Mouse (Mus musculus): ENCODE results near the gene Mettl16. TPM values are rescaled to one million over a fixed set of nuclear protein-coding genes. Genes with fewer than 3 reads are reported as not detected.
"Not testable (repeated sequence)": the region's sequence is repeated elsewhere in the genome, so short reads cannot be mapped to it uniquely, and the experiment has no call there.

The Mettl16 gene
- total RNA-seq, 2 experiments from 2014 or later = 11.1 to 14.2 TPM

- no peak for DNase-seq (ENCODE audit: low spot score)
Observed at GRCm38 (mm10) chr11:74772386-74772785, 1.8 kb downstream of the Mettl16 start.

GRCm38 (mm10) chr11:74792874-74793273 lies 22.2 kb downstream of the Mettl16 start:
- no peak for DNase-seq (ENCODE audit: low spot score)

- no peak for DNase-seq (ENCODE audit: low spot score)
Observed at GRCm38 (mm10) chr11:74800658-74801057, 30.0 kb downstream of the Mettl16 start.

- no peak for DNase-seq (ENCODE audit: low spot score)
Observed at GRCm38 (mm10) chr11:74804081-74804627, 33.5 kb downstream of the Mettl16 start.

- no peak for DNase-seq (ENCODE audit: low spot score)
Observed at GRCm38 (mm10) chr11:74807246-74807882, 36.7 kb downstream of the Mettl16 start.

GRCm38 (mm10) chr11:74808251-74808853 lies 37.7 kb downstream of the Mettl16 start:
- DNase-seq (ENCODE audit: low spot score) = no peak

- no peak for DNase-seq (ENCODE audit: low spot score)
Observed at GRCm38 (mm10) chr11:74810134-74810533, 39.5 kb downstream of the Mettl16 start.

GRCm38 (mm10) chr11:74811027-74811426 lies 40.4 kb downstream of the Mettl16 start:
- not testable (repeated sequence) for DNase-seq (ENCODE audit: low spot score)

GRCm38 (mm10) chr11:74811538-74811937 lies 40.9 kb downstream of the Mettl16 start:
- DNase-seq (ENCODE audit: low spot score) = no peak

GRCm38 (mm10) chr11:74815795-74816194 lies 45.2 kb downstream of the Mettl16 start:
- no peak for DNase-seq (ENCODE audit: low spot score)

- DNase-seq (ENCODE audit: low spot score) = no peak
Observed at GRCm38 (mm10) chr11:74820921-74821320, 50.3 kb downstream of the Mettl16 start.

- DNase-seq (ENCODE audit: low spot score) = no peak
Observed at GRCm38 (mm10) chr11:74821463-74821862, 50.8 kb downstream of the Mettl16 start.

GRCm38 (mm10) chr11:74822746-74823440 lies 52.3 kb downstream of the Mettl16 start:
- DNase-seq (ENCODE audit: low spot score) = no peak

GRCm38 (mm10) chr11:74826151-74826550 lies 55.5 kb downstream of the Mettl16 start:
- DNase-seq (ENCODE audit: low spot score) = no peak

GRCm38 (mm10) chr11:74826702-74827101 lies 56.1 kb downstream of the Mettl16 start:
- DNase-seq (ENCODE audit: low spot score) = no peak

- DNase-seq (ENCODE audit: low spot score) = no peak
Observed at GRCm38 (mm10) chr11:74827791-74828403, 57.3 kb downstream of the Mettl16 start.

- no peak for DNase-seq (ENCODE audit: low spot score)
Observed at GRCm38 (mm10) chr11:74828404-74828931, 57.8 kb downstream of the Mettl16 start.

GRCm38 (mm10) chr11:74828965-74829550 lies 58.4 kb downstream of the Mettl16 start:
- DNase-seq (ENCODE audit: low spot score) = no peak

GRCm38 (mm10) chr11:74829812-74830211 lies 59.2 kb downstream of the Mettl16 start:
- peak; percentile 84 for DNase-seq (ENCODE audit: low spot score)

GRCm38 (mm10) chr11:74830256-74831161 lies 59.9 kb downstream of the Mettl16 start, which contains the start of gene Mnt:
Mnt (plus strand) TSS chr11:74830920.
- DNase-seq (ENCODE audit: low spot score) = peak; percentile 99

All from gastrocnemius, adult 18-20 months (tissue).